Mouse (Mus musculus): Measurements from ENCODE around the gene Rps18. TPM values are rescaled to one million over a fixed set of nuclear protein-coding genes. Genes with fewer than 3 reads are reported as not detected.
A peak's percentile ranks its signal among the peaks of the same experiment; 100 is the strongest.

Gene Rps18
- polyA plus RNA-seq, 1 experiment: 1,144 TPM

- TF ChIP-seq CTCF (IDR thresholded peaks at IDR 0.05; ENCODE audit: low read depth, low read length): peak; percentile 55
- no peak for TF ChIP-seq POLR2A (IDR thresholded peaks at IDR 0.05; ENCODE audit: borderline replicate concordance, low read depth, low read length)
- Histone ChIP-seq H3K4me3 (ENCODE audit: insufficient read depth, low read length) (no peak overlapping the region), H3K27ac (ENCODE audit: insufficient read depth, low read depth, low read length) (no peak overlapping the region), H3K4me1 (ENCODE audit: control insufficient read depth, insufficient read depth, low read length) (peaks cover 3% of the 10 kb centered on the region)
Measured at GRCm38 (mm10) chr17:33991788-33992664, 36.2 kb upstream of the Rps18 start.

GRCm38 (mm10) chr17:33982136-33982535, 26.3 kb upstream of the Rps18 start:
- Histone ChIP-seq H3K4me1 (ENCODE audit: control insufficient read depth, insufficient read depth, low read length) (peaks cover 24% of the 10 kb centered on the region), H3K27ac (ENCODE audit: insufficient read depth, low read depth, low read length) (peak overlapping the region; percentile 93), H3K4me3 (ENCODE audit: insufficient read depth, low read length) (peak overlapping the region; percentile 73; the same call in 1 of the 2 replicates)
- TF ChIP-seq CTCF (IDR thresholded peaks at IDR 0.05; ENCODE audit: low read depth, low read length): peak; percentile 90

- peak overlapping the region; percentile 93 for H3K27ac ChIP-seq (ENCODE audit: insufficient read depth, low read depth, low read length)
- peak overlapping the region; percentile 73 for H3K4me3 ChIP-seq (ENCODE audit: insufficient read depth, low read length)
- peaks cover 29% of the 10 kb centered on the region for H3K4me1 ChIP-seq (ENCODE audit: control insufficient read depth, insufficient read depth, low read length)
Measured at GRCm38 (mm10) chr17:33981192-33981909, 25.6 kb upstream of the Rps18 start.

GRCm38 (mm10) chr17:33980181-33981035, 24.6 kb upstream of the Rps18 start:
- TF ChIP-seq POLR2A (IDR thresholded peaks at IDR 0.05; ENCODE audit: borderline replicate concordance, low read depth, low read length): no peak
- no peak for TF ChIP-seq CTCF (IDR thresholded peaks at IDR 0.05; ENCODE audit: low read depth, low read length)
- H3K27ac ChIP-seq (ENCODE audit: insufficient read depth, low read depth, low read length): peak overlapping the region; percentile 91
- H3K4me3 ChIP-seq (ENCODE audit: insufficient read depth, low read length): no peak overlapping the region
- H3K4me1 ChIP-seq (ENCODE audit: control insufficient read depth, insufficient read depth, low read length): peaks cover 33% of the 10 kb centered on the region

GRCm38 (mm10) chr17:33979512-33980050, 23.8 kb upstream of the Rps18 start:
- TF ChIP-seq POLR2A (IDR thresholded peaks at IDR 0.05; ENCODE audit: borderline replicate concordance, low read depth, low read length): no peak
- no peak for TF ChIP-seq CTCF (IDR thresholded peaks at IDR 0.05; ENCODE audit: low read depth, low read length)
- peaks cover 32% of the 10 kb centered on the region for H3K4me1 ChIP-seq (ENCODE audit: control insufficient read depth, insufficient read depth, low read length)
- H3K27ac ChIP-seq (ENCODE audit: insufficient read depth, low read depth, low read length): peak overlapping the region; percentile 91
- H3K4me3 ChIP-seq (ENCODE audit: insufficient read depth, low read length): no peak overlapping the region

- Histone ChIP-seq H3K4me3 (ENCODE audit: insufficient read depth, low read length) (peak overlapping the region; percentile 91), H3K4me1 (ENCODE audit: control insufficient read depth, insufficient read depth, low read length) (peaks cover 33% of the 10 kb centered on the region), H3K27ac (ENCODE audit: insufficient read depth, low read depth, low read length) (peak overlapping the region; percentile 91)
- TF ChIP-seq POLR2A (IDR thresholded peaks at IDR 0.05; ENCODE audit: borderline replicate concordance, low read depth, low read length) (peak; percentile 34; the same call in 1 of the 2 replicates), CTCF (IDR thresholded peaks at IDR 0.05; ENCODE audit: low read depth, low read length) (no peak)
Measured at GRCm38 (mm10) chr17:33978631-33979031, 22.8 kb upstream of the Rps18 start.

- no peak for TF ChIP-seq POLR2A (IDR thresholded peaks at IDR 0.05; ENCODE audit: borderline replicate concordance, low read depth, low read length)
- no peak for TF ChIP-seq CTCF (IDR thresholded peaks at IDR 0.05; ENCODE audit: low read depth, low read length)
- Histone ChIP-seq H3K4me3 (ENCODE audit: insufficient read depth, low read length) (peak overlapping the region; percentile 91), H3K27ac (ENCODE audit: insufficient read depth, low read depth, low read length) (peak overlapping the region; percentile 86), H3K4me1 (ENCODE audit: control insufficient read depth, insufficient read depth, low read length) (peaks cover 39% of the 10 kb centered on the region)
Measured at GRCm38 (mm10) chr17:33977861-33978557, 22.2 kb upstream of the Rps18 start.

GRCm38 (mm10) chr17:33973572-33973971, 17.8 kb upstream of the Rps18 start:
- Histone ChIP-seq H3K4me1 (ENCODE audit: control insufficient read depth, insufficient read depth, low read length) (peaks cover 28% of the 10 kb centered on the region), H3K4me3 (ENCODE audit: insufficient read depth, low read length) (no peak overlapping the region), H3K27ac (ENCODE audit: insufficient read depth, low read depth, low read length) (no peak overlapping the region)
- TF ChIP-seq CTCF (IDR thresholded peaks at IDR 0.05; ENCODE audit: low read depth, low read length) (no peak), POLR2A (IDR thresholded peaks at IDR 0.05; ENCODE audit: borderline replicate concordance, low read depth, low read length) (no peak)

GRCm38 (mm10) chr17:33972691-33973090, 16.9 kb upstream of the Rps18 start:
- Histone ChIP-seq H3K27ac (ENCODE audit: insufficient read depth, low read depth, low read length) (peak overlapping the region; percentile 5; the same call in 1 of the 2 replicates), H3K4me3 (ENCODE audit: insufficient read depth, low read length) (no peak overlapping the region), H3K4me1 (ENCODE audit: control insufficient read depth, insufficient read depth, low read length) (peaks cover 28% of the 10 kb centered on the region)
- TF ChIP-seq CTCF (IDR thresholded peaks at IDR 0.05; ENCODE audit: low read depth, low read length): no peak
- no peak for TF ChIP-seq POLR2A (IDR thresholded peaks at IDR 0.05; ENCODE audit: borderline replicate concordance, low read depth, low read length)
